Mouse (Mus musculus): ENCODE measurements at regions not wholly inside any gene's neighbourhood (a gene's known extent, or its start where the extent isn't known, plus 50 kb on each side); places are given as distances from the start of the nearest gene placed in this dataset.

DNA sequence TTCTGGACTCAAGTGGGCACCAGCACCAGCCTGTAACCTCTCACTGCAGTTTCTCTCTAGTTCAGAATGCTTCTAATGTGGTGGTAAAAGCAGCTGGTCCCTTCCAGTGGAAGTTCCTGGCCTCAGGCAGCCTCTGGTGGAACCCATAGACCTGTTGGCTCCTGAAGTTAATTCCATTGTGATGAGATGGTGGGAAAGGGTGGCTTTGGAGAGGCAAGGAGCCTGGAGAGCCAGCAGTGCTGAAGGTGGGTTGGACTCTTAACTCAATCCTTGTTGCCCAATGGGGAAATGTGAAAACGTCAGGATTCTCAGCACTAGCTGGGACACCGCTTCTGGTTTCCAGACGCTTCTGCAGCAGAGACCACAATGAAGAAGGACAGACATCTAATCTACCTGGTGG lies 210.9 kb downstream of the Opa1 start:
- no peak for DNase-seq (ENCODE audit: low spot score in 2 of 2)

DNA sequence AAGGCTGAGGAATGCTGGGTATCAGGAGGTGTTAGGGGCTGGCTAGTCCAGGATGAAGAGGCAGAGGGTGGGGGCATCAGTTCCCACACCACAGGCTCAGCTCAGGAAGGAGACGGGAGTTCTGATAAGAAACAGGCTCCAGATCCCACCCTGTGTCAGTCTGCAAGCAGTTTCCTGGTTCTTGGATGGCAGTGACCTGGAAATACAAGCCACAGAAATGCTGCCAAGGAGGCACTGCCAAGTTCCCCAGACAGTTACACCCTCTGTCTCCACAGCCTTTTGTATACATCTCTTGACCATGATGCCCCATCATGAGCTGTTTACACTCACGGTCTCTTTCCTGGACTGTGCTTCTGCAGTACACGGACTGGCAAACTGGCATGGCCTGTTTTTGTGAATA lies 220.1 kb downstream of the Opa1 start:
- no peak for DNase-seq (ENCODE audit: low spot score in 2 of 2)

DNA sequence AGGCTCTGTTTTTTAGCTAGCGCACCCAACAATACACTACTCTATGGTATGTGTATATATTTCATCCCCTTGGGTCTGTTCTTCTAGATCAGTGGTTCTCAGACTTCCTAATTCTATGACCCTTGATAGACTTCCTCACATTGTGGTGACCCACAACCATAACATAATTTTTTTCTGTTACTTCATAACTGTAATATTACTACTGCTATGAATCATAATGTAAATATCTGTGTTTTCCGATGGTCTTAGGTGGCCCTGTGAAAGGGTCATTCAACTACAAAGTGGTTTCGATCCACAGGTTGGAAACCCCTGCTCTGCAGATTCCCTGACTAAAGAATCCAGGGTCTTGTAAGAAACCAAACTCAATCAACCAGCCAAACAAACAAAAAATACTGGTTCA lies 220.8 kb downstream of the Opa1 start:
- no peak for DNase-seq (ENCODE audit: low spot score in 2 of 2)

DNA sequence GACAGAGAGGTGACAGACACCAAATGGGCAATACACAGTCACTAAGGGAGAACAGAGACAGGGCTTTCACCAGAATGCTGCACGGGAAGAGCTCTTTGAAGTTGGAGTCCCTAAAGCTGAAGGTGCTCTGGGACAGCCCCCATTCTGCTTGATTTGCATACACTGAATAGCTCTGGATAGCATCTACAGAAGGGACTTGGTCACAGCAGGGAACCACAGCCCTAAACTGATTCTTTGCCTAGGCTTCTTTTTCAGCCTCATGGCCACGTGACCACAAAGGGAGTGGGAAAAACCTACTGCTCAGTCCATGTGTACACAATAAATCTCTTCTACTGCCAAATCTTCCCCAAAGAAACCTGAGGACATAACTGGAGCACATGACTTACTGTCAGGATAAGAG lies 221.3 kb downstream of the Opa1 start:
- DNase-seq (ENCODE audit: low spot score in 2 of 2): no peak

DNA sequence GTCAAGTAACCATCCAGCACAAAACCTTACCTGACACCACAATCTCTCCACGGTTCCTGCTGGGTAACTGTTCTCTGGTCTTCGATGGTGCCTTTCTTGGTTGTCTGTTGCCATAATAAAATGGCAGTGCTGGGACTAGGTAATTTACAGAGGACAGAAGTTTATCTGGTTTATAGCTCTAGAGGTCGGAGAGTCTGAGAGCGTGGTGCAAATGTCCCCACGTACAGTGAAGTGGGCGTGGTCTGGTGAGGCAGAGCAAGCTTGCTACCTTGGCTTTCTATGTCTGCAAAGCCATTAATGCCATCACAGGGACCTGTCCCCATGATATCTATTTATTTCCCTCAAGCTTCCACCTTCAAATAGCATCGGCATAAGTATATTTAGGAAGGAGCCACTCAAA lies 223.0 kb downstream of the Opa1 start:
- no peak for DNase-seq (ENCODE audit: low spot score in 2 of 2)

DNA sequence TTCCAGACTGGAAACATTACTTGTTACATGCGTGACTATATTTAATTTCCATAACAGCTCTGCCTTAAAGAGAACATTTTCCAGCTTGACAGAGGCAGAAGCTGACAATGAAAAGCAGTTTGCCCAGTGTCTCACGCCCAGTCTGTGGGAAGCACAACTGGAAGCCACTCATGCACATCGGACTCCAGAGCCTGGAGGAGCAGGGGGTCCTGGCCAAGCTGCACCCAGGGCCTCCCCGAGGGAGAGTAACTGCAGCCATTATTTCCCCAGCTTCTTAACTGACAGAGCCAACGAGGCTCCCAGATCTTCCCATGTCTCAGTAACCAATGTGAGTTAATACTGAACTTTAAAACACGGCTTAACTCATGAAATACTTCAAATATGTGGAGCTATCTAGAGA lies 223.5 kb downstream of the Opa1 start:
- DNase-seq (ENCODE audit: low spot score in 2 of 2): no peak

DNA sequence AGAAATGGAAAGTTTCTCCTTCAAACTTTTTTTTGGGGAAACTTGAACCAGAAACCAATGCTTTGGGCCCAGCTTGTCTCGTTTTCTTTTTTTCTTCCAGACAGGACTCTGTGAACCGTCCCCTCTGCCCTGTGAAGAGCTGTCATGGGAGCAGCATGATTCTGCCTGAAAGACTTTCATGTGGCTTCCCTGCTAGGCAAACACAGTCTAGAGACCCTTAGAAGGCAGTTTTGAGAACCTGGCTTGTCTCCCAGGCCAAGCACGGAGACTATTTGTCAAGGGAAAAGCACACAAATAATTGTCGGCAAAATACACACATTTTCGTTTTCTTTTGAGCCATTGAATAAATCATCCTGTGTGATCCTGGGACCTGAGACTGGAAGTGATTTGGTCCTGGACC lies 228.7 kb downstream of the Opa1 start:
- no peak for DNase-seq (ENCODE audit: low spot score in 2 of 2)

DNA sequence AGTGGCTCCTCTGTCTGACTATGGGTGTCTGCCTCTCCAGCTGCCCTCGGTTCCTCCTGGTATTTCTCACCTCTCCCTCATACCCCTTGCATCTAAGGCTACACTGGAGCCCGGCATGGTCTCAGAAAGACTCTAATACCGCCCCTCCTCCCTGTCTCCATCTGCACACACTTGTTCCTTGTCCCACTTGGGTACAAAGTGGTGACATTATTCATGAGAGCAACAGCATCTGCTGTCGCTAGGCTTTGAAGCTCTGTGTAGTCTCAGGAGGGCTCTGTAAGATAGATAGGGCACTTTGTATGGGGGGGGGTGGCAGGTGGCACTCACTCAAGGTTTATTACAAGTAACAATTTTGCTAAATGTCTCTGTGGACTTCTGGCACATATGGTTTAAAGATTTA lies 229.7 kb downstream of the Opa1 start:
- DNase-seq (ENCODE audit: low spot score in 2 of 2): no peak

DNA sequence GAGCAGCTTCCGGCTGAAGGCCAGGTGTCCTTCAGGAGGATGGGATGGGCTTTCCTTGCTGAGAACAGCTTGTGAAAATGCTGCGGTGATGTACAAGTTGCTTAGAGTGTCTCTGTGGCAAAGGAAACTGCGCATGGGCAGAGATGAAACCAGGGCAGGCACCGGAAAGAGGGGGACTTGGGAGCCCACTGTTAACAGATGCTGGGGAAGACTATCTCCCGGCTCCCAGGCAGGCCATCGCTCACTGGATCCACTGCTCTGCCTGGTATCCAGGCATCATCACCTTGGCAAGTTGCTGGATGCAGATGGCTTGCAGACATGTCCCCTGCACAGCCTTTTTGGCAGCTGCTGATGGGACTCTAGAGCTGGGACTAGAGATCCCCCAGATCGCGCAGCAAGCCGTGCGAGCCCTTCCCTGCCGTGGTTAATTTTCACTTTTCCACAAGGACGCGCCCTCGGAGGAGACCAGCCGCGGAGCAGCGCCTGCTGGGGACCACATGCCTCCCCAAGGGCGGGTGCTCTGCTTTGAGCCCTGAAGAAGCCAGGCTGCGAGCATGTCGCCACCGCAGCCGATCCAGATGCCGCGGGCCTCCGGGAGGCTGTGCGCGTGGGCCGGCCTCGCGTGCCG lies 234.4 kb downstream of the Opa1 start:
- peak in 1 of 2 experiments; percentile 57 for DNase-seq (ENCODE audit: low spot score in 2 of 2)

DNA sequence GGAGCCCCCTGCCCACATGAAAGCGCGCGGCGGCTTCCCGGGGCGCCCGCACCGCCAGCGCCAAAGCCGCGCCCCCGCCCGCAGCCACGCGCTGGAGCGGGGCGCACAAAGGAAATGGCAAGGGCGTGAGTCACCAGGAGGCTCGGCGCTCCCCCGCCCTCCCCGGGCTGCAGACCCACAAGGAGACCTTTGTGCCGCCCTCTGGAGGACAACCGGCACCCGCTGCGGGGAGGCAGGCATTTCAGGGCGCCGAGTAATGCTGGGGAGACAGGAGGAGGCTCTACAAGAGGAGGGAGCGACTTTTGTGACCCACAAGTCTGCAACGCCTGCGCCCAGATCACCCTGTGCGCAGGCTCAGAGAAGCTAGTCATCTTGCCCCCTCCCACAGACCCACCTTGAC lies 234.9 kb downstream of the Opa1 start:
- peak; percentile 61 to 84 for DNase-seq (ENCODE audit: low spot score in 2 of 2)

DNA sequence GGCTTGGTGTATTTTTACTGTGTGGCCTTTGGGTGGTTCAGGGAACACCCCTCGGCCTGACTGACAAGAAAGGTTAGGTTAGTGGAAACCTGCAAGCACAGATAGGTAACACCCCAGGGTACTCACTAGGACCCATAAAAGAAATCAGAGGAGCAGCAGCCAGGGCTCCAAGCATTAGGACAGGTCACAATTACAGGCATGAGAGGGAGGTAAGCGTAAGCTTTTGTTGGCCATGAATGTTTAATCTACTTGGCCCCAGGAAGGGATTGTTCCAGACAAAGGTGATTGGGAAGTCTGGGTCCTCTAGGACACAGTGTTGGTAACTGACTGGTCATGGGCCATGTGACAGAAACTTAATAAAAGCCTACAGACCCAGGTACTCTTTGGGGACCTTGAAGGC lies 235.5 kb downstream of the Opa1 start:
- no peak for DNase-seq (ENCODE audit: low spot score in 2 of 2)

DNA sequence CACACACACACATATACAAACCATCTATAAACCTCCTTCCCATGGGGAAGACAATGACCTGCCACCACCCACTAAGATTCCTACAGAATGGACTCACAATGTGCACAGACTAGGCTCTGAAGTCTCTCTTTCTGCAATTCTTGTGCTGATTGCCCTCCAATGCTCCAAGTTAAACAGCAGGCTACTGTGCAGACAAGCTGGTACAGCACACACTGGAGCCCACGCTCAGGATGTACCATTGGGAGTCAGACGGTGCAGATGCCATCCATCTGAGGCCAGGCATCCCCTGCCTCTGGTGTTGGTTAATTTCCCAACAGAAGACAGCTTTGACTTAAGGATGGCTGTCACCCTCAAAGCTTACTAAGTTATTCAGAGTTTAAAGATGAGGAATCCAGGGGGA lies 236.1 kb downstream of the Opa1 start:
- DNase-seq (ENCODE audit: low spot score in 2 of 2): no peak

DNA sequence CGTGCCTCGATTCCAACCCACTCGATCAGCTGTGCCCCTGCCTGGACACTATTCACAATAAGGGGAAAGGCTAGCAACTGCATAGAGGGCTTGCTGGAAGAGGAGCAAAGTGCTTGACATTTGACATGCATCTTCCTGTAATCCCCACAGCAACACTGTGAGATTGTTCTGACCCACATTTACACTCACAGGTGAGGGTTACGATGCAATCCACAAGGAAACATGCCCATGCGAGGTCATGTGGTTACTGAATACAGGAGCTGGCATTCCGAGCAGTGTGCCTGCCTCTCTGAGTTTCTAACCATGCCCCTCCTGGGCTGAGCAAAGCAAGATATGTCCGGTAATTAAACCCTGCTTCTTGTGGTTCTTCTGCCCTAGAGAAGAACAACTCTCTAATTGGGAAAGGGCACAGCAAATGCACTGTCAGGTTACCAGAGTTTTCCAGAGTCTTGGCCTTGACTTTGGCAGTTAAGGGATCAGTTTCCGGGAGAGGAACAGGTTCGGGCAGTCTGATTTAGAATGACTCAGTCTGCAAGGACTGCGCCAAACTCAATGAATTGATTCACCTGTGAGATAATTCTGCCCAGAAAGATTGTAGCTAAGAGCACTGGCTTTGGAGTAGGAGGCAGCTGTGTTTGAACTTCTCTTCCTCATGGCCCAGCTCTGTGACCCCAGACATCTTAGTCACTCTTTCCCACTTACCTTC lies 236.7 kb downstream of the Opa1 start:
- no peak for DNase-seq (ENCODE audit: low spot score in 2 of 2)

DNA sequence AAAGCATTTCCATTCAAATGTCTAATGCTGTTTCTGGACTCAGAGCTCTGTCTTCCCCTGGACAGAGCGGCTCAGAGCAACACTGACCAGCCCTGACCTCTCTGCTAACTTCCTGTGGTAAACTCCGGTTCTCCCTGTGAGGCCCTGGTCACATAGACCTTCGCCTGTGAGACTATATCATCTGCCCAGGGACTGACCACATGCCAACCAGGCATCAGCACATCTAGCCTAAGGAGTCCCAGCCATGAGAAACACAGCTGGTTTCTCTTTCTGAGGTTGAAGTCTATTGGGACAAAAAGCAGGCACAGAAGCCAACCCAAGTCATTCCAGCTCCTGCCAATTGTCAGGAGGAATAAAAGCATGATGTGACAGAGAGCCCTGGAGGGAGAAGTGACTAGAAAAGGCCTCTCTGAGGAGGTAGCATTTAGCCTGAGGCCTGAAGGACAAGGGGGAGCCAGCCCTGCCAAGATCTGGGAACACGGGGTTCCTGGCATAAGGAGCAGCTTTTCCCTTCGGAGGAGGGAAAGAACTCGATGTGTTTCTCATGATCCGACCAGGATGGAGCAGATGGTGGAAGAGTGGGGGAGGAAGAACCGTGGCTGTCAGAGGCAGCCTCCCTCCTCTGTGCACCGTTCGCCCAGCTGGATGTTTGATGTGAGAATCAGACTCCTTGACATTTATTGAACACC lies 237.7 kb downstream of the Opa1 start:
- DNase-seq (ENCODE audit: low spot score in 2 of 2): no peak

DNA sequence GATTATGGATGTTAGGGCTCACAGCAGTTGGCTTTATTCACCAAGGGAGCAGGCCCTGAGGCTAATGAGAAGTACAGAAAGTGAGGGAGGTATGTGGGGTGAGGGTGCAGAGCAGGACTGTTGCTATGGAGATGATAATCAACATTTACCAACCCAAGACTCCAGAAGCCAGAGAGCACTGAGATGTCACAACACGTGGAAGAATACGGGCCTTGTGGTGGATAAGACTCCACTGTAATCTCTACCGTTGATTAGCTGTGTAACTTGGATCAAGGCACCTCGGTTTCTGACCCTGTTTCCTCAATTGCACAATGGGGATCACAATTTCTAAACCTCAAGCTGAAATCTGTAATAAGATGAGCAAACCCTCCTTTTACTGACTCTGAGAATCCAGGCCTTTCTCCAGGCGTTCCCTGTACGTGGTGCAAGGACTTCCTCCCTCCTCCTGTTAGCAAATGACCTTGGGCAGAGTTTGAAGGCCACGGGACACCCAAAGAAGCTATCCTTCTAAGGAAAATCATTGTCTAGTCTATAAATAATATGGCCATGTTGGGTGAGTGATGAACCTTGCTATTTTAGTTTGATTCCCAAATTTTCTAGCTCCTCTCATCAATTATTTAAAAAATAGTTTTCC lies 239.8 kb downstream of the Opa1 start:
- no peak for DNase-seq (ENCODE audit: low spot score in 2 of 2)

DNA sequence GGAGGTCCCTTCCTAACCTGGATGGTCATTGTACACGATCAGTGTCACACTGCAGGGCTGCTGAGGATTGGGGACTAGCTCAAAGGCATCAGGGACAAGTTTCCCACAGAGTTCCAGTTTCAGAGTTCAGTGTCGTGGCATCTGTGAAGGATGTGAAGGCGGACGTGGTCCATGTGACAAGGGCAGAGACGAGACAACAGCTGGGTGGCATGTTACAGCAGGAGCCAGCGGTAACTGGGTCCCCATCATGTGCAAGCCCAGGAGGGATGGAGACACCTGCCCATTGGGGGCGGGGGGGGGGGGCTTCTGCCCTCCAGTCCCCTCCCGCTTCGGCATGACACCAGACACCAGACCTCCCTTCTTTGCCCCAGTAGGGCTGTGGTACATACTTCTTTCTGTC lies 241.6 kb downstream of the Opa1 start:
- DNase-seq (ENCODE audit: low spot score in 2 of 2): no peak

DNA sequence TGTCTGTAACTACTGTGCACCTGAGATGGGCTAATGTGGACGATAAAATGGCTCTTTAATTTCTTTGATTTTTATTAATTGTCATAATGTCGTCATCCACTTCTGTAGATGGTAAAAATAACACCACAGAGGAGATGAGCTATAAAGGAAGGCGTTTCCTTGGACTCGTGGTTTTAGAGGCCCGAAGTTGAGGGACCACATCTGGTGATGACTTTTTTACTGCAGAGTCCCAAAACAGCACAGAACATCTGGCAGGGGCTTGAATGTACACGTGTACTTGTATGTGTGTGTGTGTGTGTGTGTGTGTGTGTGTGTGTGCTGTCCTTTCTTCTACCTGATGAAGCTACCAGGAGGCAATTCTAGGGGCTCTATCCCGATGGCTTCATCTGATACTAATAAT lies 242.1 kb upstream of the Hes1 start:
- no peak for DNase-seq (ENCODE audit: low spot score in 2 of 2)

DNA sequence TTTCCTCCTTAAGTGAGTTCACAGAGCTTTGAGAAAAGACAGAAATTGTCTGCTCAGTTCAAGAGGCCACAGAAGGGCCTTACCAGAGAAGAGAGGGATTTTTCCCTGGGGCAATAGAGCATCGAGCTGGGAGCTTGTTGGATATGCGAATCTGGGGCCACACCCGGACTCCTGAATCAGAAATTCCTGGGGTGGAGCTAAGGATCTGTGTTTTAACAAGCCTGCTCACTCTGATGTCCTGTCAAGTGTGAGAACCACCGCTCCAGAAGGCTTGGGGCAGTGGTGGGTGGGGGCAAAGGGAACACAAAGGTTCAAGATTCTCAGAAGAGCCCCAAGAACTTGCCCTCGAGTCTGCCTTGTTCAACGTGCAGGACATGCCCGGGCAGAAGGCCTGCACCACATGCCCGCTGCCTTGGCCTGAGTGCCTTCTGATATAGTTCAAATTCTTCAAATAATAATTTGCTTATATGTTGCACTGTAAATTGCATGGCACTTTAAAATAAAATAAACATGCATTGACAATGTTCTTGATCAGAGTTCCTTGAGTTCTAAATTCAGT lies 241.3 kb upstream of the Hes1 start:
- no peak for DNase-seq (ENCODE audit: low spot score in 2 of 2)

DNA sequence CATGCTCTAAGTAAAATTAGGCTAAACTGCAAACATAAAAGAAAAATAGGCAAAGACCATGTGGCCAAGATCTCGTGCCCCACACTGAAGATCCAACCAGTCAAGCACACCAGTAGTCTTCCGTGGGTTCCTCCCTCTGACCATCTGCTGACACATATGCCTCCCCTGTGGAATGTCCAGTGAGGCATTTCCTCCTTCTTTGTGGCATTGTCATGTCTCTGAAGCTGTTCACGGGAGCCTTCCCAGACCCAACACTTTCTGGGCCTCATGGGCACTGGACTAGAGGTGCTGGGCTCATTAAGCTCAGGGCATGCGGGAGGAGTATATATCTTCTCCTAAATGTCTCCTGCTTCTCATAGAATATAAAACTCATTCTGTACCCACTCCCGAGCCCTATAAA lies 237.3 kb upstream of the Hes1 start:
- DNase-seq (ENCODE audit: low spot score in 2 of 2): no peak

DNA sequence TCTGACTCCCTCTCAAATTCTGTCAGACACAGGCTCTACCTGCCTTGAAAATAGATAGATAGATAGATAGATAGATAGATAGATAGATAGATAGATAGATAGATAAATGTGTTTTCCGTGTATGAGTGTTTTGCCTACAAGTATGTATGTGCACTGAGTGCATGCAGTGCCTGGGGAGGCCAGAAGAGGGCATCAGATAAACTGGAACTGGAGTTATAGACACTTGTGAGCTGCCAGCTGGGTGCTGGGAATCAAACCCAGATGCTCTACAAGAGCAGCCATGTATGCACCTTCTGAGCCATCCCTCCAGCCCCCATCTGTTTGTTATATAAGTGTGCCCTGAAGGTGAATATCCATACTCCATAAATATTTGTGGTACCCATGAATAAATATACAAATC lies 236.4 kb upstream of the Hes1 start:
- no peak for DNase-seq (ENCODE audit: low spot score in 2 of 2)

DNA sequence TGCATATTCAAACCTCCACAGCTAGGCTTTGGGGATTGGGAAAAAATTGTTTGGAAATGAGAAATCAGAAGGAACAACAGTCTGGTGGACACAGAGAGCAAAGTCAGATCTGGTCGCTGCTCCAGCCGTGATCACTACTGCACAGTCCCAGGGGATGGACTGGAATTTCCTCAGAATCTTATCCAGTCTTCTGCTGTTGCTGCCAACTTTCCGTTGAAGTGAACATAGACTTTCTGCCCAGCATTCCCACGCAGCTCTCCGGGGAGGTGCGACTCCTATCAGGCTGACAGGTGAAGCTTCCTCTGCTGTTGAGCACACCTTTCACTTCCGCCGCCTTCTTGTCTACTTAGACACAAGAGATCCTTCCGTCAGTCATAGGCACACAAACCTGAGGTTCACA lies 234.7 kb upstream of the Hes1 start:
- DNase-seq (ENCODE audit: low spot score in 2 of 2): no peak

DNA sequence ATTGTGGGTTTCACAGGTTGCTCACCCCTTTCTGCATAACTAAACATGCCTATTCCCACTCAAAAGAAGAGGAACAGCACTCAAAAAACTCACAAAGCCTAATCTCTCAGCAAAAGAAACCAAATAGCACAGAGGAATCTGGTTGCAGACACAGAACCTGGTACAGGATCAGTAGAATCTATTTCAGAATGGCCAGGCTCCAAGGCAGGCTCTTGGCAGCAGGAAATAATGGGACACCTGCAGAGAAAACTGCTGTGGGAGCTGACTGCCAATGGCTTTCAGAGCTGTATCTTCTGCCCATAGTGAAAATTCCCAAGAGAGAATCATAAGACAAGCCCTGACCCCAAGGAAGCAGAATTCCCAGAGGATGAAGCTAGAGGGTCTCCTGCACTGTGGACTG lies 234.1 kb upstream of the Hes1 start:
- no peak for DNase-seq (ENCODE audit: low spot score in 2 of 2)

All from gastrocnemius, postnatal 4 days (tissue).